Comparison of ENCODE assay signal across 9 mouse cellular contexts in genomic region chr19:47438445-47438844, GRCm38 (mm10). TPM values are rescaled to one million over a fixed set of nuclear protein-coding genes. Genes with fewer than 3 reads are reported as not detected.
A peak's percentile ranks its signal among the peaks of the same experiment; 100 is the strongest.
DNase-seq lines count a peak whose midpoint lies in the region; ATAC-seq and TF ChIP-seq lines count a peak whose summit lies in the region.
"Had no signal": no experiment of that assay in that cellular context is flagged by ENCODE, and none has a peak within 500 bp of the region (broad histone marks: within the 10 kb centered on the region; RNA-seq: fewer than 3 reads in every experiment).

No protein-coding gene starts in this region.

- no peaks in the 10 kb centered on the region for H3K4me1 ChIP-seq in midbrain, embryonic 14.5 days (ENCODE audit: control insufficient read depth, insufficient read depth, low read length)
- H3K4me1 ChIP-seq in midbrain, embryonic 11.5 days (ENCODE audit: control insufficient read depth, insufficient read depth, low read length): no peaks in the 10 kb centered on the region
- H3K4me1 ChIP-seq in heart, postnatal 0 days (ENCODE audit: control insufficient read depth, insufficient read depth): peaks cover 48% of the 10 kb centered on the region

- ATAC-seq in midbrain, embryonic 14.5 days (ENCODE audit: low FRiP score, low TSS enrichment): peak; percentile 27; the same call in 1 of the 2 replicates
- no peak for ATAC-seq in midbrain, embryonic 11.5 days (ENCODE audit: low FRiP score)
- ATAC-seq in heart, postnatal 0 days (ENCODE audit: insufficient read depth, low read depth): peak; percentile 89

- no peak overlapping the region for H3K4me2 ChIP-seq in midbrain, embryonic 14.5 days (ENCODE audit: low read length)
- no peak overlapping the region for H3K4me2 ChIP-seq in midbrain, embryonic 11.5 days
- H3K4me2 ChIP-seq in heart, postnatal 0 days (ENCODE audit: low read depth, low read length): peak overlapping the region; percentile 10; the same call in 1 of the 2 replicates
- H3K4me2 ChIP-seq: neural tube, embryonic 12.5 days had no signal

- TF ChIP-seq CTCF in heart, postnatal 0 days (IDR thresholded peaks at IDR 0.05; ENCODE audit: low read depth): no peak

- TF ChIP-seq EP300 in heart, postnatal 0 days (IDR thresholded peaks at IDR 0.05; ENCODE audit: low read depth): no peak; the same call in 1 of the 2 replicates

- no peaks in the 10 kb centered on the region for H3K9me3 ChIP-seq in midbrain, embryonic 14.5 days (ENCODE audit: control insufficient read depth, low read length)
- H3K9me3 ChIP-seq in midbrain, embryonic 11.5 days (ENCODE audit: control insufficient read depth, low read length): no peaks in the 10 kb centered on the region
- H3K9me3 ChIP-seq in heart, postnatal 0 days (replicated peaks; ENCODE audit: control insufficient read depth, low read length): no peaks in the 10 kb centered on the region
- H3K9me3 ChIP-seq: neural tube, embryonic 12.5 days had no signal

- H3K79me2 ChIP-seq in macrophage (ENCODE audit: inconsistent target): peaks cover 29% of the 10 kb centered on the region

- DNase-seq in midbrain, embryonic 14.5 days: peak; percentile 53
- DNase-seq in midbrain, embryonic 11.5 days (ENCODE audit: low spot score, missing footprints): no peak
- DNase-seq in gastrocnemius, adult 18-20 months (ENCODE audit: low spot score): peak; percentile 87
- peak; percentile 93 for DNase-seq in heart, postnatal 0 days (ENCODE audit: low spot score)
- no peak for DNase-seq in retina, embryonic 14.5 days (ENCODE audit: low spot score)
- no peak for DNase-seq in cerebellum, adult 11-12 months
- no peak for DNase-seq in yolk sac, embryonic 10.5 days (ENCODE audit: low spot score)

- no peak overlapping the region for H3K27ac ChIP-seq in midbrain, embryonic 14.5 days (replicated peaks; ENCODE audit: low read depth, low read length)
- H3K27ac ChIP-seq in midbrain, embryonic 11.5 days (ENCODE audit: low read depth, low read length): no peak overlapping the region
- H3K27ac ChIP-seq in heart, postnatal 0 days (ENCODE audit: low read depth): peak overlapping the region; percentile 49
- H3K27ac ChIP-seq in macrophage: 0 out of 2 replicates have a peak overlapping the region, but pooled peaks have one; percentile 1
- H3K27ac ChIP-seq: neural tube, embryonic 12.5 days had no signal

- no peaks in the 10 kb centered on the region for H3K27me3 ChIP-seq in midbrain, embryonic 14.5 days (ENCODE audit: control insufficient read depth, insufficient read depth, low read length)
- H3K27me3 ChIP-seq in midbrain, embryonic 11.5 days (ENCODE audit: control insufficient read depth, insufficient read depth, low read length): no peaks in the 10 kb centered on the region
- H3K27me3 ChIP-seq in heart, postnatal 0 days (ENCODE audit: control insufficient read depth, insufficient read depth, low read length): no peaks in the 10 kb centered on the region
- H3K27me3 ChIP-seq: neural tube, embryonic 12.5 days had no signal

- no peak overlapping the region for H3K4me3 ChIP-seq in midbrain, embryonic 14.5 days (replicated peaks; ENCODE audit: low read depth, low read length)
- H3K4me3 ChIP-seq in midbrain, embryonic 11.5 days (ENCODE audit: low read depth, low read length): no peak overlapping the region
- no peak overlapping the region for H3K4me3 ChIP-seq in heart, postnatal 0 days (ENCODE audit: low read depth, low read length)
- no peak overlapping the region for H3K4me3 ChIP-seq in macrophage (ENCODE audit: inconsistent target)
- H3K4me3 ChIP-seq: neural tube, embryonic 12.5 days had no signal

- H3K9ac ChIP-seq in midbrain, embryonic 14.5 days (replicated peaks; ENCODE audit: low read length): no peak overlapping the region
- no peak overlapping the region for H3K9ac ChIP-seq in midbrain, embryonic 11.5 days (ENCODE audit: low read length)
- no peak overlapping the region for H3K9ac ChIP-seq in heart, postnatal 0 days (replicated peaks; ENCODE audit: low read depth, low read length)
- H3K9ac ChIP-seq: neural tube, embryonic 12.5 days had no signal

- H3K36me3 ChIP-seq in midbrain, embryonic 14.5 days (ENCODE audit: control insufficient read depth, insufficient read depth, low read length): no peaks in the 10 kb centered on the region
- H3K36me3 ChIP-seq in midbrain, embryonic 11.5 days (ENCODE audit: control insufficient read depth, insufficient read depth, low read length): no peaks in the 10 kb centered on the region
- no peaks in the 10 kb centered on the region for H3K36me3 ChIP-seq in heart, postnatal 0 days (replicated peaks; ENCODE audit: control insufficient read depth, insufficient read depth, low read length)
- H3K36me3 ChIP-seq in macrophage (ENCODE audit: inconsistent target): no peaks in the 10 kb centered on the region
- H3K36me3 ChIP-seq: neural tube, embryonic 12.5 days had no signal

- WGBS in midbrain, embryonic 14.5 days: 75% methylated on average over 5 of the region's 5 CpGs
- WGBS in midbrain, embryonic 11.5 days: 85% methylated on average over 5 of the region's 5 CpGs
- WGBS in heart, postnatal 0 days: 9% methylated on average over 5 of the region's 5 CpGs
- WGBS in macrophage (ENCODE audit: missing documents): 96% methylated on average over 4 of the region's 5 CpGs

RNA-seq across cellular contexts. Expression of gene Sh3pxd2a, which starts 25.8 kb away (rescaled TPM):
- 2.0 and 2.4 TPM in 2 replicates for polyA plus RNA-seq in midbrain, embryonic 14.5 days (2014; fragmentation: Nextera tagmentation; extraction: Ambion mirVana)
- polyA plus RNA-seq in midbrain, embryonic 11.5 days (2014; fragmentation: Nextera tagmentation; extraction: Ambion mirVana): 4.0 and 4.1 TPM in 2 replicates
- 10 to 100 TPM; 32.8 to 42.6 TPM for total RNA-seq in gastrocnemius, adult 18-20 months (2021)
- 45.0 and 47.2 TPM in 2 replicates for total RNA-seq in heart, postnatal 0 days (2014; rRNA removed; ENCODE audit: low replicate concordance)
- 2.9 and 3.4 TPM in 2 replicates for polyA plus RNA-seq in heart, postnatal 0 days (2015; fragmentation: Nextera tagmentation; extraction: Ambion mirVana)
- total RNA-seq in macrophage (2018; cell fraction: chromatin; rRNA removed): 10 to 100 TPM; 10.9 to 28.2 (median 21.6) TPM
- total RNA-seq in macrophage (2018; cell fraction: cytosol; rRNA removed): 10 to 100 TPM in 14 of 26 experiments, 1 to 10 TPM in 12; 6.1 to 17.3 (median 11.1) TPM
- total RNA-seq in macrophage (2018; cell fraction: nucleus; rRNA removed): 10 to 100 TPM in 25 of 26 experiments, 1 to 10 TPM in 1; 9.3 to 36.6 (median 16.3) TPM
- polyA plus RNA-seq in macrophage (2018): 7.9 to 13.4 TPM (median 8.0 TPM) in 3 replicates

Comparison
In these comparisons a context has a peak if more than half of its experiments do, and no peak if none do; other contexts are left out.
1. DNase-seq: peak in midbrain, embryonic 14.5 days (single experiment), gastrocnemius, adult 18-20 months (single experiment) and heart, postnatal 0 days (single experiment); none in midbrain, embryonic 11.5 days (single experiment), retina, embryonic 14.5 days (single experiment), cerebellum, adult 11-12 months (single experiment) and yolk sac, embryonic 10.5 days (single experiment).
2. H3K27ac ChIP-seq: peak in heart, postnatal 0 days (single experiment) and macrophage (single experiment); none in midbrain, embryonic 14.5 days (single experiment) and midbrain, embryonic 11.5 days (single experiment).